Mouse (Mus musculus) limb, embryonic 10.5 days (tissue): ENCODE measurements at regions not wholly inside any gene's neighbourhood (a gene's known extent, or its start where the extent isn't known, plus 50 kb on each side); places are given as distances from the start of the nearest gene placed in this dataset.

ENCODE experiments used
- DNase-seq: peaks from one replicate; pipeline ENCODE4 v3.0.0-alpha.2; 2017; ENCODE audit warnings: low spot score
- H3K27ac ChIP-seq: fragments of 300-500 bp; sonication (generic); 2 replicates; pipeline ENCODE4 v1.5.1; 2016; ENCODE audit warnings: mild to moderate bottlenecking
- H3K27me3 ChIP-seq: fragments of 300-500 bp; sonication (generic); 2 replicates; pipeline ENCODE4 v1.6.1; 2016; ENCODE audit warnings: low read depth, mild to moderate bottlenecking; ENCODE audit not compliant: poor library complexity, severe bottlenecking
- H3K36me3 ChIP-seq: fragments of 300-500 bp; sonication (generic); 2 replicates; pipeline ENCODE4 v1.6.1; 2016; ENCODE audit warnings: mild to moderate bottlenecking, moderate library complexity
- H3K4me1 ChIP-seq: fragments of 300-500 bp; sonication (generic); 2 replicates; pipeline ENCODE4 v1.6.1; 2016
- H3K4me3 ChIP-seq: fragments of 300-500 bp; sonication (generic); 2 replicates; pipeline ENCODE4 v1.5.1; 2016; ENCODE audit warnings: mild to moderate bottlenecking, moderate library complexity
- H3K9me3 ChIP-seq: fragments of 300-500 bp; sonication (generic); replicated peaks from 2 replicates; pipeline ENCODE4 v1.6.1; 2016; ENCODE audit warnings: mild to moderate bottlenecking
- WGBS: fragments of 180-500 bp; shearing (Covaris S2); methylation state at CpG from one replicate; pipeline ENCODE4 v1.1.7; 2016; 5-methylcytosine and 5-hydroxymethylcytosine counted together

- H3K4me1 ChIP-seq, result peaks cover 3% of the 10 kb centered on the region; the same call in 1 of the 2 replicates
- H3K4me3 ChIP-seq, result no peak overlapping the region
- DNase-seq, result no peak
- 88% methylated on average over 1 of the region's 1 CpGs for WGBS
- H3K9me3 ChIP-seq, result no peaks in the 10 kb centered on the region
- H3K27ac ChIP-seq, result no peak overlapping the region
- no peaks in the 10 kb centered on the region for H3K36me3 ChIP-seq
- H3K27me3 ChIP-seq, result no peaks in the 10 kb centered on the region
These were observed 1413.5 kb upstream of the Zeb2 start for GRCm38 (mm10) chr2:46530686-46531085.

- Histone ChIP-seq H3K27me3 (no peaks in the 10 kb centered on the region), H3K4me3 (no peak overlapping the region), H3K4me1 (no peaks in the 10 kb centered on the region; the same call in 1 of the 2 replicates), H3K9me3 (no peaks in the 10 kb centered on the region), H3K36me3 (no peaks in the 10 kb centered on the region), H3K27ac (no peak overlapping the region)
- DNase-seq, result no peak
- 36% methylated on average over 4 of the region's 4 CpGs for WGBS
These were observed 1408.0 kb upstream of the Zeb2 start for GRCm38 (mm10) chr2:46525223-46525622.

- no peak for DNase-seq
- whole genome bisulfite sequencing, result 65% methylated on average over 6 of the region's 6 CpGs
- no peak overlapping the region for H3K27ac ChIP-seq
These were observed 1407.4 kb upstream of the Zeb2 start for GRCm38 (mm10) chr2:46524625-46525024.

GRCm38 (mm10) chr2:46521147-46521965 is 1404.2 kb upstream of the Zeb2 start:
- DNase-seq, result no peak
- no peak overlapping the region for H3K27ac ChIP-seq
- WGBS, result 78% methylated on average over 5 of the region's 5 CpGs
- H3K36me3 ChIP-seq, result no peaks in the 10 kb centered on the region
- no peaks in the 10 kb centered on the region; the same call in 1 of the 2 replicates for H3K4me1 ChIP-seq
- no peaks in the 10 kb centered on the region for H3K27me3 ChIP-seq
- no peak overlapping the region for H3K4me3 ChIP-seq
- H3K9me3 ChIP-seq, result no peaks in the 10 kb centered on the region

More at GRCm38 (mm10) chr2:46524625-46525024, 1407.4 kb upstream of the Zeb2 start:
- Histone ChIP-seq H3K36me3 (no peaks in the 10 kb centered on the region), H3K9me3 (no peaks in the 10 kb centered on the region), H3K4me1 (no peaks in the 10 kb centered on the region; the same call in 1 of the 2 replicates), H3K4me3 (no peak overlapping the region), H3K27me3 (no peaks in the 10 kb centered on the region)

- Histone ChIP-seq H3K27me3 (no peaks in the 10 kb centered on the region), H3K9me3 (no peaks in the 10 kb centered on the region), H3K4me3 (no peak overlapping the region), H3K27ac (no peak overlapping the region), H3K36me3 (no peaks in the 10 kb centered on the region), H3K4me1 (no peaks in the 10 kb centered on the region)
- 77% methylated on average over 2 of the region's 2 CpGs for WGBS
- DNase-seq, result no peak
These were observed 1395.2 kb upstream of the Zeb2 start for GRCm38 (mm10) chr2:46512237-46513028.

- H3K4me3 ChIP-seq, result no peak overlapping the region
- no peaks in the 10 kb centered on the region for H3K9me3 ChIP-seq
- H3K27ac ChIP-seq, result no peak overlapping the region
- H3K36me3 ChIP-seq, result no peaks in the 10 kb centered on the region
- H3K4me1 ChIP-seq, result no peaks in the 10 kb centered on the region
- DNase-seq, result no peak
- WGBS, result 68% methylated on average over 1 of the region's 1 CpGs
- H3K27me3 ChIP-seq, result no peaks in the 10 kb centered on the region
These were observed 1389.8 kb upstream of the Zeb2 start for GRCm38 (mm10) chr2:46506951-46507350.

GRCm38 (mm10) chr2:46503074-46503473 is 1385.9 kb upstream of the Zeb2 start:
- H3K4me3 ChIP-seq, result no peak overlapping the region
- 88% methylated on average over 2 of the region's 2 CpGs for WGBS
- H3K27me3 ChIP-seq, result no peaks in the 10 kb centered on the region
- H3K36me3 ChIP-seq, result no peaks in the 10 kb centered on the region
- no peaks in the 10 kb centered on the region for H3K9me3 ChIP-seq
- DNase-seq, result no peak
- no peak overlapping the region for H3K27ac ChIP-seq
- no peaks in the 10 kb centered on the region for H3K4me1 ChIP-seq

GRCm38 (mm10) chr2:46492299-46492698 is 1375.1 kb upstream of the Zeb2 start:
- H3K9me3 ChIP-seq, result no peaks in the 10 kb centered on the region
- H3K4me3 ChIP-seq, result no peak overlapping the region
- no peak for DNase-seq
- no peak overlapping the region for H3K27ac ChIP-seq
- H3K36me3 ChIP-seq, result no peaks in the 10 kb centered on the region
- no peaks in the 10 kb centered on the region for H3K27me3 ChIP-seq
- 83% methylated on average over 2 of the region's 2 CpGs for WGBS
- no peaks in the 10 kb centered on the region for H3K4me1 ChIP-seq

GRCm38 (mm10) chr2:46491081-46491480 is 1373.9 kb upstream of the Zeb2 start:
- Histone ChIP-seq H3K36me3 (no peaks in the 10 kb centered on the region), H3K4me1 (no peaks in the 10 kb centered on the region), H3K27ac (no peak overlapping the region), H3K27me3 (no peaks in the 10 kb centered on the region), H3K4me3 (no peak overlapping the region), H3K9me3 (no peaks in the 10 kb centered on the region)
- 89% methylated on average over 2 of the region's 2 CpGs for WGBS
- DNase-seq, result no peak

- no peak overlapping the region for H3K4me3 ChIP-seq
- no peaks in the 10 kb centered on the region for H3K27me3 ChIP-seq
- DNase-seq, result no peak
- 0 out of 2 replicates have a peak, but pooled peaks cover 6% of the 10 kb centered on the region for H3K4me1 ChIP-seq
- no peak overlapping the region for H3K27ac ChIP-seq
- H3K9me3 ChIP-seq, result no peaks in the 10 kb centered on the region
- WGBS, result 88% methylated on average over 5 of the region's 5 CpGs
- no peaks in the 10 kb centered on the region for H3K36me3 ChIP-seq
These were observed 1351.9 kb upstream of the Zeb2 start for GRCm38 (mm10) chr2:46468936-46469629.

- Histone ChIP-seq H3K27ac (no peak overlapping the region), H3K4me3 (no peak overlapping the region), H3K9me3 (no peaks in the 10 kb centered on the region), H3K4me1 (0 out of 2 replicates have a peak, but pooled peaks cover 6% of the 10 kb centered on the region), H3K36me3 (no peaks in the 10 kb centered on the region), H3K27me3 (no peaks in the 10 kb centered on the region)
- no peak for DNase-seq
- 62% methylated on average over 4 of the region's 4 CpGs for WGBS
These were observed 1348.2 kb upstream of the Zeb2 start for GRCm38 (mm10) chr2:46465389-46465788.

GRCm38 (mm10) chr2:46464913-46465312 is 1347.7 kb upstream of the Zeb2 start:
- Histone ChIP-seq H3K36me3 (no peaks in the 10 kb centered on the region), H3K27me3 (no peaks in the 10 kb centered on the region), H3K4me1 (0 out of 2 replicates have a peak, but pooled peaks cover 6% of the 10 kb centered on the region), H3K9me3 (no peaks in the 10 kb centered on the region), H3K4me3 (no peak overlapping the region), H3K27ac (no peak overlapping the region)
- WGBS, result 83% methylated on average over 1 of the region's 1 CpGs
- no peak for DNase-seq
